Mouse (Mus musculus) heart, adult 9 months (tissue): ENCODE measurements at regions not wholly inside any gene's neighbourhood (a gene's known extent, or its start where the extent isn't known, plus 50 kb on each side); places are given as distances from the start of the nearest gene placed in this dataset.

ENCODE experiments used
- DNase-seq, 2 experiments: peaks; one replicate each; pipeline ENCODE4 v3.0.0; 2022; ENCODE audit warnings: low spot score in 2 of 2

- no peak for DNase-seq
These were observed 265.6 kb downstream of the Hivep2 start for GRCm38 (mm10) chr10:14231464-14231863.

GRCm38 (mm10) chr10:14217284-14217683 lies 251.4 kb downstream of the Hivep2 start:
- no peak for DNase-seq

DNA sequence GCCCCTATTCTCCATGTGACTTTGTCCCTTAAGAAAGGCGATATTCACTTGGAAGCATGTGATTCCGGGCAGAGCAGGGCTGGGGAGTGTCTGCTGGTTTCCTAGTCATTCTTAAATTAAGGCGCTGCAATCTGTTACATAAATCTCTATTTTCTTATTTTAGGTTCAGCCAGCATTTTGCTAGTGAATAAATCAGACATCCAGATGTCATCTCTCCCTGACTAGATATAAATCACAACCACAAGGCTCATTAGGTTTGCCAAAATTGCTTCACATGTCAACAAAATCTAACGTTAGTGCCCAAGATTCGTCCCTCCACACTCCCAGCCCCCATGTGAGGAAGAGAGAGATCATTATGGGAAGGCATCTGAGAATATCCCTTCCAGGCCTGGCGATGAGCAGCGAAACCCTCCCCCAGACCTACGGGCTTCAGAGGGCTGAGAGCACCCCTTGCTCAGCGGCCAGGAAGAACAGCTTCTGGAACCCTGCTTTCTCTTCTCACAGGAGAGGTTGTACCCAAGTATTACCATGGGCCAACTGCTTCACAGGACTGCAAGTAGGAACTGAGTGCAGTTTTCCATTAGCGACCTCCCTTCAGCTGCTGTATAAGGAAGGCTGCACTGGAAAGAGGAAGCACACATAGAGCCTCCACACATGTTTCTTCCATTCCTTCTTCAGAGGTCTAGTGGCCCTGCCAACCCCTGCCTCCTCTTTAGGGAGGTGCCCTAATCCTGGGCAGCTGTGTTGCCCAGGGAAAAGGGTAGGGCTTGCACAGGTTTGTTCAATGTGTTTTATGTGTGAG lies 250.5 kb downstream of the Hivep2 start:
- DNase-seq = no peak

DNA sequence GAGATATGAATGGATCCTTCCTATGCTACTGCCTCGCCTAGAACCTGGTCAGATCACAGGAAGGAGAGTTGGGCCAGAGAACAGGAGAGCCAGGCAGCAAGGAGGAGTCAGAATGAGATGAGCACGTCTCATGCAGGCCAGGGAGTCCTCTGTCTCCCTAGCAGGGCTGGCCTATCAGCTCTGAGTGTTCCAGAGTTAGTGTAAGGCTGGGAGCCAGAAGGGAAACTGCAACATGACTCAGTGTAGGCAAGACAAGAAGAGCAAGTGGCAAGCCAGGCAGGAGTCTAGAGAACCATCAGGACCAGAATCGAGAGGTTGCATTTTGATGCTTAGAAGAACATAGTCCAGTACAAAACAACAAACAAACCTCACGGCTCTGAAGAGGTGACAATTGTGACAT lies 249.6 kb downstream of the Hivep2 start:
- DNase-seq = peak in 1 of 2 experiments; percentile 26

DNA sequence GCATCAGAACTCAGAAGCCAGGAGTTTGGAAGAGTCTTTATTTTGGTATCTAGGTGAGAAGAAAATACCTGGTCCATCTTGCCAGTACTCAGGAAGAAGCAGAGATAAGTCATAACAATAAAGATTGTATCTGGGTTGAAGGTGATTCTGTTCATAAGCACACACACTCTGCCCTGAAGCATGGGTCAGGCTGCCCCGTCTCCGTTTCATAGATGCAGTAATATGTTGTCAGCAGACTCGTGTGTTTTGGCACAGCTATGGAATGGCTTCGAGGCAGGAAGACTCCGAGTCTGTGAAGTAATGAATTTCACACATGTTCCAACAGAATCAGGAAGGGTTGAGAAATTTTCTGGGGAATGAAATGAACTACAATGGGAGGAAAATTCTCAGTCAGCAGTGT lies 247.7 kb downstream of the Hivep2 start:
- no peak for DNase-seq

- peak; percentile 29 to 30 for DNase-seq
These were observed 246.1 kb downstream of the Hivep2 start for GRCm38 (mm10) chr10:14211926-14212325.

- no peak for DNase-seq
These were observed 245.6 kb downstream of the Hivep2 start for GRCm38 (mm10) chr10:14211481-14211880.

- no peak for DNase-seq
These were observed 244.6 kb downstream of the Hivep2 start for GRCm38 (mm10) chr10:14210445-14210844.

GRCm38 (mm10) chr10:14210045-14210444 lies 244.2 kb downstream of the Hivep2 start:
- DNase-seq = no peak

- no peak for DNase-seq
These were observed 242.3 kb downstream of the Hivep2 start for GRCm38 (mm10) chr10:14208206-14208605.

DNA sequence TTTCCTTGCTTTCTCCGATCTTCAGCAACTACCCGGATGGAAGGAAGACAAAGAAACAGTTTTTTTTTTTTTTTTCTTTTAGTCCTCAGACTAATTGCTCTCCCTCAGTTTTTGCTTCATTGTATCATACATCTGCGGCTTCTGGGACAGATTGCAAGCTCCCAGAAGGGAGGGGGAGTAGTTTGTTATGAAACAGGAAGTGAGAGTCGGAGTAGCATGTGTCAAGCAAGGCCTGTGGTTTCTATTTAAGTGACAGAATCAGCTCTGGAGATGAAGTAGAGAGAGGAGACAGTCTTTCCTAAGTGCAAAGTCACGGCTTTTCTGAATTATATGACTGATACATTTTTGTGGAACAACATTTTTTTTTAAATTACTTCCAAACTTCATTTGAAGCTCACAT lies 241.7 kb downstream of the Hivep2 start:
- peak; percentile 59 to 72 for DNase-seq

- no peak for DNase-seq
These were observed 241.2 kb downstream of the Hivep2 start for GRCm38 (mm10) chr10:14207051-14207570.
